Mouse (Mus musculus) gastrocnemius, postnatal 25 days (tissue): ENCODE measurements at regions not wholly inside any gene's neighbourhood (a gene's known extent, or its start where the extent isn't known, plus 50 kb on each side); places are given as distances from the start of the nearest gene placed in this dataset.

Source experiments
- DNase-seq: peaks from one replicate; pipeline ENCODE4 v3.0.0; 2022

- no peak for DNase-seq
Observed at GRCm38 (mm10) chr3:101694311-101694710, 89.8 kb upstream of the Atp1a1 start.

DNA sequence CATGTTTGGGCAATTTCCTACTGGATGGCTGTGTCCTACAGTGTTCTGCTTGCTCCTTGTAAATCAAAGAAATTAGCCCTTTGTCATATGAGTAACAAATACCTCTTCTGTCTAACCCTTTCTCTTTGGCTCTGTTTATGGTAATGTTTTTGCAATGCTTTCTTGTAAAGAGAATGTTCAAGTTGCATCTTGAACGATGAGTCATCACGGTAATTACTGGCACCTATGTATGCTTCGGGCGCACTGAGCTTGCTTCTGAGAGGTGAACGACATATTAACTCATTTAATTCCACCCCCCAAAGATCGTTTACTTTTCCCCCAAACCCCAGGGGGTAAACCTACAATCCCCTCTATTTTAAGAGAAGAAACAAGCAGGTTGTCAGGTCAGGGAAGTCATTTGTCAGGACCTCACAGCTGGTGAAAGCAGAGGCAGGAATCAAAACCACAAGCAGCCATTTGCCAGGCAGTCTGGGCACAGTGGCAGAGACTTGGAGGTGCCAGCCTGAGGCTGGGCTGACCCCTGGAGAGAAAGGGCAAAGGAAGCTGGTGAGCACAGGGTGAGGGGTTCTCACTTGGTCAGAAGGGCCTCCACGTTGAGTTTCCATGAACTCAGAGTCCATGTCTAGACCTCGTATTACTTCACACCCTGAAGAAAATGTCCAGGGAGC lies 87.6 kb upstream of the Atp1a1 start:
- no peak for DNase-seq

GRCm38 (mm10) chr3:101690779-101691178 lies 86.3 kb upstream of the Atp1a1 start:
- no peak for DNase-seq

DNA sequence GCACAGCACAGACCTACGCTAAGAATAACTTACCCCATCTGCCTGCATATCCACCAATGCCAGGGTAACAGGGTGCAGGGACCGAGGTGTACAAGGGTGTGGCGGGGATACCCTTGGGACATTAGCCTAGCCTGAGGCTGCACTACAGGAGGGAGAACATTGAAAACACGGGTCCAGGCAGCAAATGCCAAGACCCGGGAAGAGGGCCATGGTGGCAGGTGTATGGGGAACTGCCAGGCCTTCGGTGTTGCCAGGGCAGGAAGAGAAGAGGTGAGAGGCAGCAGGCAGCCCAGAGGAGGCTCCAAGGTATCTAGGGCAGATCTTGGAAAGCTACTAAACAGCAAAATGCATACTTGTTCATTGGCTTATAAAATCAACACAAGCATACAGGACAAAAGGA lies 85.7 kb upstream of the Atp1a1 start:
- DNase-seq = peak; percentile 55

- no peak for DNase-seq
Observed at GRCm38 (mm10) chr3:101685203-101685602, 80.7 kb upstream of the Atp1a1 start.

DNA sequence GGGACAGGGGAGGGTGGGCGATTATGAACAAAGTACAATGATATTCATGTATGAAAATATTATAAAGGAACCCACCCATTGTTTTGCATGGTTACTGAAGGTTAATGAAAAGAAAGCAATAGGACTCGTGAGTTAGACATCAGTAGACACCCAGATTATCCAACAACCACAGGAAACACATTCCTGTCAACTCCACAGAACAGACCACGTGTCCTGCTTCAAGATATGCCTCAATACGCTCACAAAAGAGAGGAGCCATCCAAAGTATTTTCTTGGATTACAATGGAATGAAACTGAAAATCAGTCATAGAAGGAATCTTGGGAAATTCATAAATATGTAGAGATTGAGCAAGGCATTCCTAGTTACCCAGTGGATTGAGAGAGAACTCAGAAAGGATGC lies 68.5 kb upstream of the Atp1a1 start:
- no peak for DNase-seq

- DNase-seq = peak; percentile 30
Observed at GRCm38 (mm10) chr3:101670561-101671001, 66.1 kb upstream of the Atp1a1 start.

DNA sequence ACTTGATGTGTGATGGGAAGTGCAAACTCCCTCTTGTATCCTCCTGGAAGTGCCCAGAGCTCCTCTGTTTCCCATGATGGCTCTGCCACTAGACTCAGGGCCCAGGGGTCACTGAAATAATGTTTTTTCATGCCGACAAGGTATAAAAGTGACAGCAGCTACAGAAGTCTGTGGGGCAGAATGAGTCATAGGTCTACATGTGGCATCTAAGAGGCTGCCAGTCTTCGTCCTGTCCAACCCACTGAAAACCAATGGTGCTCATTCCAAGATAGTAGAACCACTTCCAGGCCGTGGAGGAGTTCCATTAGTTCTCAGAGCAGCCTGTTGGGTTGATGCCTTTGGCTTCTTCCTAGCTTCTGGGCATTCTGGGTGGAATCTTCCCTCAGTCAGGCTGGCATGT lies 65.3 kb upstream of the Atp1a1 start:
- no peak for DNase-seq

GRCm38 (mm10) chr3:101667767-101668387 lies 63.4 kb upstream of the Atp1a1 start:
- no peak for DNase-seq

DNA sequence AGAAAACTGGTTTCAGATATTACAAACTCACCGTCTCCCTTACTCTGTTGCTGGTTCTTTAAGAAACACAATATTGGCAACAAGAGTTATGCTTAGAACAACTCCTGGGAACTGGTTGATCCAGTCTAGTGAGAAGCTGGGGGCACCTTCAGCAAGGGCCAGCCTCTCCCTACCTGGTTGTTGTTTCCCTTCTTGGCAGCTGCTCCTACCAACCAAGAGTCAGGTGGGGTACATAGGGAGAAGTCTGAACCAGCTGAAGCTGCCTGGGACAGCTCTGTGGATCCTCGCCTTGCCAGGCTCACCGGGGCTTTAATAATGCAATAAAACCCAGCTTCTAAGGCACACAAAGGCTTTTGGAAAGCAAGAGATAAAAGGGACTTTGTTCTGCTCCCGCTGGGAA lies 62.7 kb upstream of the Atp1a1 start:
- DNase-seq = no peak

DNA sequence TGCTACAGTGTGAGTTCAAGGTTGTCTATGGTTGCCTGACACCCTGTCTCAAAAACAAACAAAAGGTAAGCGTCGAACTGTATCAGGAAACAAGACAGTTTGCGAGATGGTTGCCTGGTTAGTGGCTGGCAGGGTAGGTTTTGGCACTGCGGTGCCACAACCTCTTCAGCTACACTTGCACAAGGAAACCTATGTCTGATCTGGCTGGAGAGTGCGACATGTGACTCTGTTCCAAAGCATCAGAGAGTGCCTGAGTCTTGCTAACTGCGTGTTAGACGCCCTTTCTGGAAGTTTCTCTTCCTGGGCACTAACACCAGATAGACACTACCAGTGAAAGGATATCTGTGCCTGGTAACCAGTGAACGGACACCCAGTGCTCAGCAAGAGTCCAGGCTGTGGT lies 62.1 kb upstream of the Atp1a1 start:
- no peak for DNase-seq

DNA sequence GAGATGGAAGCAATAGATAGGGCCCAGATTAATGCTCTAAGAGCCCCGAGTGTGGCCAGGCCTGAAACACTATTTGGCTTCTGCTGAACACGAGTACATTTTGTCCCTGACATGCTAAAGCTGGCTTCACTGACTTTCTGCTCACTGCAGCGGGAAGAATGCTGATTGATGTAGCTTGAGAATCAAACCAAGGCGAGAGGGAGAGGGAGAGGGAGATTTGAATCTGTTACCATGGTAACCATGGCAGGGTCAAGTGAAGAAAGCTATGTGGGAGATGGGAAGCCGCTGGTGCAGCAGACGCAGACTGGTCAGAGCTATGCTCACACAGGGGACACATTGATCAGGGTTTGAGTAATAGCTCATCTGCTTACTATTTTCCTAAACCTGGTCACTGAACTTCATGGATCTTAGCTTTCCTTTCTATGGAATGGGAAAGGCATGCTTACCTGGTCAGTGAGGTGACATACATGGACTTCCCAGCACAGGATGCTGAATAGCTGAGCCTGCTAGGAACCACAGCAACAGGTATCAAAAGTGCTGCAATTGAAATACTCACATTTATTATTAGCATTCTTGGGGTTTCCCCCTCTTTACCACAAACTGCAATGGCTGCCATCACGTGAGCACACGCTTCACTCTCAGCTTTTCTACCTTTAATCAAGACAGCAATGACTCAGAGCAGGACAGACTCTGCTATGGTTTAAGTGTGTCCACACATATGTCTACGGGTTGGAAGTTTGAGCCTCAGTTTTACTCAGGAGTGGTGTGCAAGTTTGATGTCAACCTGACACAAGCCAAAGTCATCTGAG lies 56.9 kb upstream of the Atp1a1 start:
- no peak for DNase-seq

DNA sequence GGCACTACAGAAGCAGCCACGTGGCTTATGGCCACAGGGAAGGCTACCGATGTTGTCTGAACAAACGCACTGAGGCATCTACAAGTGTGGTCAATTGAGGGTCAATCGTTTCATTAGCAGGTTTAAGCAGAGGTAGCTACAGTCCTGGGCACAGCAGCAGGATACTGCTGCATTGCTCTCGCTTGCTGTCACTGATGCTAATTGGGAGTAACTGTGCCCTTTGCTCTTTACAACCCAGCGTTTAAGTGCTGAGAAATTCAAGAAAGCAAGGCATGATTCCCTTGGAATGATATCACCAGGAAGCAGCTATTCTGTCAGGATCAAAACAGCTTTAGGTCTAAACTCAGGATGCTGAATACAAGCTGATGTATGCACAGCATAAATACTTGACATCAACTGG lies 56.2 kb upstream of the Atp1a1 start:
- no peak for DNase-seq

DNA sequence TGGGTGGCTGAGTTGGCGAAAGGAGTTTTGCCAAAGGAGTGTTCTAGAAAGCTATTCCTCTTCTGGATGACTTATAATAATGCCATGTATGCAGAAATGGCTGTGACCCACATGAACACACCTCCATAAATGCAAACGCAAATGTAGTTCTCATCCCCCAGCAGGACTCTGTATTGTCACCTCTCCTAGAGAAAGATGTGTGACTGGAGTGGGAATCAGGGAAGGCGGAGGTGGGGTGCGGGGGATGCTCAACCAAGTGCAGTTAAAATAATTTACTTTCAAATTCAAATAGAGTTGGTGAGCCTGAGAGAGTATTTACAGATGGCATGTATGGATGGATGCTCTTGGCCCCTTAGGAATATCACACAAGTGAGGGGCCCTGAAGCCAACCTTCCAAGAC lies 55.7 kb upstream of the Atp1a1 start:
- no peak for DNase-seq

GRCm38 (mm10) chr3:101657979-101658378 lies 53.5 kb upstream of the Atp1a1 start:
- no peak for DNase-seq

DNA sequence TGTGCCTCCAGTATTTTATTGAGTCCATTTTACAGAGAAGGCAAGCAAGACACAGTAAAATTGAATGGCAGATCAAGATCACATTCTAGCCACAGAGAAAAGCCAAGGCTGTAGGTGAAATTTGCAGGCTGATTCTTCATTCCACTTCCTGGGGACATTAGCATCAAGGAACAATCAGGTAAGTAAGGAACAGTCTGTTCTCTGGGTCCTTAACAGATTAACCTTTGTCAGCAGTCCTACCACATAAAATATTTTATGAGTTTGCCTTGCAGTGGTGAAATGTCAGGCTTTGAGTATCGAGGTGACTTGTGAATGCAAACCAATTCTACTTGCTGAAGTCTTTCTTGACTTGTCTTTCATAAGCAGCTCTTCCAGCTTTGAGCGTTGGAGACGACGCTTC lies 50.2 kb upstream of the Atp1a1 start:
- DNase-seq = no peak
